Mouse (Mus musculus): ENCODE results near the gene Eri3.

Eri3 gene

GRCm38 (mm10) chr4:117581626-117582025 is 31.5 kb downstream of the Eri3 start:
- DNase-seq, result no peak

GRCm38 (mm10) chr4:117585995-117586394 is 35.8 kb downstream of the Eri3 start:
- DNase-seq, result no peak

GRCm38 (mm10) chr4:117587447-117587846 is 37.3 kb downstream of the Eri3 start:
- DNase-seq, result peak; percentile 25

- DNase-seq, result no peak
Observed at GRCm38 (mm10) chr4:117589081-117589660, 39.0 kb downstream of the Eri3 start.

- DNase-seq, result no peak
Observed at GRCm38 (mm10) chr4:117590781-117591180, 40.6 kb downstream of the Eri3 start.

- DNase-seq, result no peak
Observed at GRCm38 (mm10) chr4:117592206-117592605, 42.0 kb downstream of the Eri3 start.

GRCm38 (mm10) chr4:117595293-117595692 is 45.1 kb downstream of the Eri3 start:
- no peak for DNase-seq

- no peak for DNase-seq
Observed at GRCm38 (mm10) chr4:117599986-117600565, 49.9 kb downstream of the Eri3 start.

GRCm38 (mm10) chr4:117601338-117601776 is 51.2 kb downstream of the Eri3 start:
- peak; percentile 47 for DNase-seq

GRCm38 (mm10) chr4:117605099-117605953 is 55.2 kb downstream of the Eri3 start:
- peak; percentile 29 for DNase-seq

- no peak for DNase-seq
Observed at GRCm38 (mm10) chr4:117605954-117606227, 55.7 kb downstream of the Eri3 start.

GRCm38 (mm10) chr4:117606831-117607610 is 56.9 kb downstream of the Eri3 start:
- DNase-seq, result no peak

GRCm38 (mm10) chr4:117608265-117608664 is 58.1 kb downstream of the Eri3 start:
- no peak for DNase-seq

- no peak for DNase-seq
Observed at GRCm38 (mm10) chr4:117609371-117610039, 59.3 kb downstream of the Eri3 start.

- DNase-seq, result no peak
Observed at GRCm38 (mm10) chr4:117611385-117611784, 61.2 kb downstream of the Eri3 start.

GRCm38 (mm10) chr4:117611814-117612213 is 61.6 kb downstream of the Eri3 start:
- DNase-seq, result no peak

GRCm38 (mm10) chr4:117612713-117613112 is 62.5 kb downstream of the Eri3 start:
- DNase-seq, result no peak

- no peak for DNase-seq
Observed at GRCm38 (mm10) chr4:117613153-117613773, 63.1 kb downstream of the Eri3 start.

GRCm38 (mm10) chr4:117616600-117616999 is 66.4 kb downstream of the Eri3 start:
- peak; percentile 58 for DNase-seq

- no peak for DNase-seq
Observed at GRCm38 (mm10) chr4:117622270-117622669, 72.1 kb downstream of the Eri3 start.

GRCm38 (mm10) chr4:117623025-117623424 is 72.9 kb downstream of the Eri3 start:
- no peak for DNase-seq

GRCm38 (mm10) chr4:117624660-117625059 is 74.5 kb downstream of the Eri3 start:
- DNase-seq, result no peak

Measured in retina, postnatal 1 day (tissue).